Mouse (Mus musculus): ENCODE results near the gene Rpusd4.

DNA sequence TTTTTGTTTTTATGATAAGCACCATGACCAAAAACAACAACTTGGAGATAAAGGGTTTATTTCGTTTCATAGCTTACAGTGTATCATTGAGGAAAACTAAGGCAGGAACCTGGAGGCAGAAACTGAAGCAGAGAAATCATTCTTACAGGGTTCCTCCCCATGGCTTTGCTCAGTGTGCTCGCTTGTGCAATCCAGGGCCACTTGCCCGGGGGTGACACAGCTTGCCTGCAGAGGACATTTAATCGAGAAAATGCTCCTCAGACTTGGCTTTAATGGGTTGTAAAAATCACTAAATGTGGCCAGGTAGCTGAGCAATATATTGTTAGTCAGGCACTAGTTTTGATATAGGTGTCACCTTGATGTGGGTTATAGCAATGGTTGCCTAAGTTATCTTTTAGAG lies 10.8 kb downstream of the Rpusd4 start:
- TF ChIP-seq CTCF (IDR thresholded peaks at IDR 0.05; ENCODE audit: low read depth) (no peak), EP300 (IDR thresholded peaks at IDR 0.05; ENCODE audit: low read depth) (no peak)
